Mouse (Mus musculus): Measurements from ENCODE around the gene Ubr7.

The Ubr7 gene

DNA sequence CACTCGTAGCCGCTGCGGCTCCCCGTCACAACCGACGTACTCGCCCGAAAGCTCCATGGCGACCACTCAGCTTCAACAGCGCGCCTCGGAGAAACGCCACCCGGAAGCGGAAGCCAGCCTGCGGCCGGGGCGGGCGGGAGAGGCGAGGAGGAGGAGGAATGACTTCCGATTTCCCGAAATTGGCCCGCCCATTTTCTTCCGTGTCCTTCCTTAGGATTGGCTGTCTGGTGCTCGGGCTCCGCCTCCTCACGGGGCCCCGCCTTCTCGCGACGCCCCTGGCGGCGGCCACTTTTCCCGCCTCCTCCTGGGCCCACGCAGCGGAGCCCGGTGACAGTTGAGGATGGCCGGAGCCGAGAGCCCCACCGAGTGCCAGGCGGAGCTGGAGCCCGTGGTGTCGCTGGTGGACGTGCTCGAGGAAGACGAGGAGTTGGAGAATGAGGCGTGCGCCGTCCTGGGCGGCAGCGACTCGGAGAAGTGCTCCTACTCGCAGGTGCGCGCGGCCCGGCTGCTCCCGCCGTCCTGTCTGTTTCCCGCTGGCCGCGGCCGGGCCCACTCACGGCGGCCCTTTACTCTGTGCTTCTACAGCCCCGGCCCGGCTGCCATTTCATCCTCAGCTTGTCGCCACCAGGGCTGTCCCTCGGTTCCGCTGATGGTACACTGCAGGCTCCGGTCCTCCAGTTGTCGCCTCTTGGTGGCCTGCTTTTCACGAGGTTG lies at the start of gene Ubr7, which contains the start of the genes Gm28051 and Gon7:
Gene Ubr7 (plus strand): TSS at position 279 of the 714 bp plus-strand sequence.
Gene Gm28051 (minus strand): TSS at position 77 of the 714 bp plus-strand sequence.
Gene Gon7 (minus strand): TSS at position 115 of the 714 bp plus-strand sequence.
- DNase-seq: peak; percentile 97

DNA sequence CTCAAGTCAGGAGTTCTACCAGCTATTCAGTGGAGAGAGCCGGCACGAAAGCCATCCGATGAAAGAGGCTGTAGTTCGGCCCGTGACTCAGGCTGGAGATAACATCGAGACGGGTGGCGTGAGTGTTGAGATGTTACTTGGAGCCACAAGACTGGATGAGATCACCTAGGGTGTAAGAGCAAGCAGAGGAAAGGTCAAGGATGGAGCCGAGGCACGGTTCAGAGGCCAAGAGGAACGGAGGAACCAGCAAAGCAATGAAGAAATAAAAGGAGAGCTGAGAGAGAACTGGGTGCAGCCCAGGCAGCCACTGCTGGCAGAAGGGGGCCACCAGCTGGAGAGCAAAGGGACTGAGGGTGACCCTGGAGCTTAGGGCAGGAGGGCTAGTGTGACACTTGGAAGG lies 49.5 kb upstream of the Ubr7 start:
- DNase-seq: no peak

DNA sequence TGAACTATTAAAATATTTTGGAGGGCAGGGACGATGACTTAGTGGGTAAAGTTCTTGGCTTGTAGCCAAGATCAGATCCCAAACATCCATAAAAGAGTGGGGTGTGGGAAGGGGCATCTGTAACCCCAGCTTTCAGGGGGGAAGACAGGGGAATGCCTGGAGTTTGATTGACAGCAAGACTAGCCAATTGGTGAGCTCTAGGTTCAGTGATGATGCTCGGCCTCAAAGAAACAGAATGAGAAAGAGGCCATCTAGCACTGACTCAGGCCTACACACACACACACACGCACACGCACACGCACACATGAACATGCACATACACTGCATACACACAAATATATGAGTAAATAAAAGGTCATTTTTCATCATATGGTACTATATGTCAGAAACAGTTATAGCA lies 47.9 kb upstream of the Ubr7 start:
- no peak for DNase-seq

DNA sequence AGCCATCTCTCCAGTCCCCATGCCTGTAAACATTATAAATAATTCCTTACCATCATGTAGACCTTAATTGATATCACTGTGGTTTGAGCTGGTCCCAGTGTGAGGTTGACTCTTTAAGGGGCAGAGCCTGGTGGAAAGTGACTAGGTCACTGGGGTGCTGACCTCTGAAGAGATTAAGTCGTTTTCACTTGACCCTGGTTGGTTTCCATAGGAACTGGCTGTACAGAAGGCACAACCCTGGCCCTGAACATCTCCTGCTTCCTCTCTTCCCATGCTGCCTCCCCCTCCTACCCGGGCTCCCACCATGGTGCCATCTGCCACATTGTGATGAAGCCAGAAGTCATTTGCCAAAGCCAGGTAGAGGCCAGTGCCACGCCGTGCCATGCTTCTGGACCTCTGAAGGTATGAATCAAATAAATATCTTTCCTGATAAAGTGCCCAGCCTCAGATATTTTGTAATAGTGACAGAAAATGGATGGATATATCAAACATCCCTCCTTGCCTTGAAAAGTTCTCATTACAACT lies 46.9 kb upstream of the Ubr7 start:
- DNase-seq: no peak

DNA sequence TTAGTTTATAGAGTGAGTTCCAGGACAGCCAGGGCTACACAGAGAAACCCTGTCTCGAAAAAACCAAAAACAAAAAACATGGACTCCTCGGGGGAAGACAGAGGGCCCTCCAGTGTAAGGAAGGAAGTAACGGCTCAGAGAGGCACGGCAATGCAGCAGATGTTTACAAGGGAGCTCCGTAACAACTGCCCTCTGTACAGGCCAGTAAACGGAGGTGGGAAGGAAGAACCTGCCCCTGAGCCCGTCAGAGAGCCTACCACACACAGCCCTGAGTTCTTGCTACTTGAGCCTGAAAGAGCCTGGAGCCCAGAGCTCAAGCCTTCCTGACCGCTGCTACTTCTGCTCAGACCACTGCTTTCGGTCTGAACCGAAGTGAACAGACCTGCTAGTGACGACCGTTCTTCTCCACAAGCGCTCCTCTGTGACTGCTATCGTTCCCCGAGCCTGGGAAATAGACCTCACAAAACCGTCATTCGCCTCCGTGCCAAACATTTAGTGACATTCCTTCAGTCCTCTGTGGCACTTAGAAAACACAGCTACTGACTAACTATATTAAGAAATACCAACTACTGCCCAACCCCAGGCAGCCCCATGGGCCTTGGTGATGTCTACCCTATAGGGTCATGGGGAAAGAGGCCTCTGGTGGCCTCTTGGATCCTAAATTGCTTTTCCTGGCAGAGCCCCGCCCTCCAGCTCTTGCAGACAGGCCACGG lies 44.5 kb upstream of the Ubr7 start:
- DNase-seq: no peak

DNA sequence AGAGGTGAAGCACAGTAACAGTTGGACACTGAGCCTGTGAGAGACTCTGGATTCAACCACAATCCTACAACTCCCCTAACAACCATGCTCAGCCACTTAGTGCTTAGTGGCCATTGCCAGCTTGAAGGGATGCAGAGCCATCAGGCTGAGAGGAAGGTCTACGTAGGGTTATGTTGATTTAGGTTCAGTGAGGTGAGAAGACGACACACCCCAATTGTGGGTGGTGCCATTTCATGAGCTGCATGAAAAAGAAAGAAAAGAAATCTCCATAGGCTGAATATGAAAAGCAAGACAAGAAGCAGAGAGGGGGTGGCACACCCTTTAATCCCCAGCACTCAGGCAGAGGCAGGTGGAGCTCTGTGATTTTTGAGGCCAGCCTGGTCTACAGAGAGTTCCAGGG lies 43.7 kb upstream of the Ubr7 start:
- no peak for DNase-seq

DNA sequence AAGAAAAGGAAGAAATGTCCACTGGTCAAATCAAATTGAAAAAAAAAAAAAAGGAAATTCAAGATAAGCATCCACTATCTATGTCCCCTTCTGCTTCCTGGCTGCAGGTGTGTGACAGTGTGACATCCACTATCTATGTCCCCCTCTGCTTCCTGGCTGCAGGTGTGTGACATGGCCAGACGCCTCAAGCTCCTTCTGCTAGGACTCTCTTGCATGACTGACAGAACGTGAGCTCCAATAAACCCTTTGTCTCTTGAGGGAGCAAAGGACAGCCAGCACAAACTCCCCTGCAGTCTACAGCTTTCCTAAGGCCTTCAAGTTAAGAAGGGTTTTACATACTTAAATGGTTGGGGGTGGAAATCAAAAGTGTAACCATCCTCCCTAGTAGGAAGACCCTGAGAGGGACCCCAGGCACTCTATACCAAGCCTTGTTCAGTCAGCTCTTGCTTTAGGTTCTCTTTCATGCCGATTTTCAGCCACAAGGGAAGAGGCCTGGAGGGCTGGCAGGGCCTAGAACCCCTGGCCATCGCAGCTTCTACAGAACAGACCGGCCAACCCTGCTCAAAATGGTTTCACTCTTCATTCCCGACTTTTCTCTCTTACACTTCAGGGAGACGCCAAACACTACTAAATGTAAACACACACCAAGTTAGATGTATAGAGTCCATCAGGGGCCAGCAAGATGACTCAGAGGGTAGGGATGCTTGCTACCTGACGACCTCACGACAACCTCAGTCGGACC lies 42.9 kb upstream of the Ubr7 start:
- no peak for DNase-seq

DNA sequence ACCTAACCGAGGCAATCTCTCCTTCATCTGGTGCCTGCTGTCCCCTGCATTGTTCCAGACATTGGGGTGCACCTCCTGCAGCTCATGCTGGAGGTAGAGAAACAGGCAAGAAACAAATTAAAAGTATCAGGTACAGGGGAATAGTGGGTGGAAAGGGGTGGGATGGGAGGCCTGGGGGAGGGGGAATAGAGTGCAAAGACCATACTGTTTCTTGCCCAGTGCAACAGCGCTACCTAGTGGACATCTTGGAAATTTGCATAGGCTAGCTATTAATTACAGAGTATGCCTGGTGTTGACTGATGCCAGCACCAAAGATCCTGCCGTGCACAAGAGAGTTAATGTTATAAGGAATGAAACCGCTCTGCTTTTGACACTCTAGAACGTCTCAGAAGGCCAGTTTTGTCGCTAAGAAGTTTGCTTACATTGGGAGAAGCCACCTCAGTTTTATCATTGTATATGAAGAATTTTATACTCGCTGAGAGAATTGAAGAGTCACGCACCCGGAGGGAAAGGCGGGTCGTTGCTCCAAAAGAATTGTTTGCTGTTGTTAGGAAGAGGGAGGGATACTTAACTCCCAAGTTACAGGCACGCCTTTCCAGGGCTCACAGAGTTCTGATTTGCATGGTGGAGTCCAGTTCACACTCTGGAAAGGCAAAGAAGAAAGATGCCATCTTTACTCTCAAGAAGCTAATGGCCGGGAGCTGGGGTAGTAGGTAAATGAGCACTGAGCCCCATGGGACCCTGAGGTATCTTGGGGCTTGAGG lies 38.0 kb upstream of the Ubr7 start:
- no peak for DNase-seq

DNA sequence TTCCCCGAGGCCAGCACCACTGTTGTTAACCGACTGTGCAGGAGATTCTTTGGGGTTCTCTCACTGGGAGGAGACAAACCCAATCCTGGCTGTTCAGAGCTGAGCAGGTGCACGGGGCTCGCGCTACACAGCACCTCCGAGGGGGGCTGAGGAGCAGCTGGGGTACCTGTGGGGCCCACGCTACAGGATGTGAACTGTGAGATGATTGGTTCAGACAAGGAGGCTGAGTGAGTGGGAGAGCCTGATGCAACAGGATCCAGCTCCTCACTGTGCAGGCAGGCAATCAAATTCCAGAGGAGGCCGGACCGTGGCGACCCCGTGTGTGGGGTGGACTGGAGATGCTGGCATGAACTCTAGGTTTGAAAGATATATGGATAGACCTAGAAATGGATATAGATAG lies 35.3 kb upstream of the Ubr7 start:
- DNase-seq: no peak

DNA sequence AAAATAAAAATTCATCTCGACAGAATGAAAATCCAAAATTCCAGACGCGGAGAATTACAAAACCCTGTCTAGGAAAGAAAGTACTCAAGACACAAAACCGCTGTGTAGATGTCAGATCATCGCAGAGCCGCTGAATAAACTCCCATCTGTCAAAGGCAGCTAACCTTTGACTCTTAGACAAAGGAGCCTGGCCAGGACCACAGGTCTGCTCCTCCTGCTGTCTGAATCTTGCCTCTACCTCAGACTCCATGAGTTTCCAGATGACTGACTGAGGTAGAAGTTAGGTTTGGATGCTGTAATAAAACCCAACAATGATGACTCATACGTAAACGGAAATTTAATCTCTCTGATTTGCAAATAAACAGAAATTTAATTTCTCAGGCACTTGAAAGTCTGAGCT lies 34.8 kb upstream of the Ubr7 start:
- DNase-seq: no peak

DNA sequence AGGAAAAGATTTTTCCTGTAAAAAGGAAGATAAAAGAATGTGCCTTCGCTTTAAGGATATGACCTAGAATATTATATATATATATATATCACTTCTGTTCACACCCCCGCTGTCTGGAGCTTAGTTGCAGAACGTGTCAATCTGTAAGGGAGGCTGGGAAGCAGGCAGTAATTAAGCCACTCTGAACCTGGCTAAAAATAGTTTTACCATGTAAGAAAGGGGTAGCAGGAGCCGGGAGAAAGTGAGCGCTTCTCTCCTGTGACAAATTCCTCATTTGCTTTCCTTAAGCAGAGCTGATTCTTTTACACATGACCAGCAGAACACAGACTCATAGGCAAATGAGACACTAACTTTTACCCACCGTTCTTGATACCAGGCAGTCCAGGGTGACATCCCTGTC lies 33.9 kb upstream of the Ubr7 start:
- no peak for DNase-seq

DNA sequence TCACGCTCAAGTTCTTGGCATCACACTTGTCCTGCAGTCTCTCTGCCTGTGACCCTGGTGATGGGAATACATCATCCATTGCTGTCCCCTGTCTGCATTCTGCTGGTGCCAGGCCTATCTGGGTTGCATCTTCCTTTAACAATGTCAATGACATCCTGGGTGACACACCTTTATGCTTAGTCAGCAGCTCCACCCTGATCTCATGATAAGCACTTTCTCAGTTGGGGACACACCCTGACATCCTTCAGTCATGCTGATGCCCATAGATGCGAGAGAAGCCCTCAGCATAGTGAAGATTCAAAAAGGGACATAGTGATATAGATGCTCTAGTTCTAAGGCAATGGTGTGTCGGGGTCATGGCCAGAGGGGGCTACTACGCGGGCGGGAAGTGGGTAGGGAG lies 32.6 kb upstream of the Ubr7 start:
- DNase-seq: no peak

DNA sequence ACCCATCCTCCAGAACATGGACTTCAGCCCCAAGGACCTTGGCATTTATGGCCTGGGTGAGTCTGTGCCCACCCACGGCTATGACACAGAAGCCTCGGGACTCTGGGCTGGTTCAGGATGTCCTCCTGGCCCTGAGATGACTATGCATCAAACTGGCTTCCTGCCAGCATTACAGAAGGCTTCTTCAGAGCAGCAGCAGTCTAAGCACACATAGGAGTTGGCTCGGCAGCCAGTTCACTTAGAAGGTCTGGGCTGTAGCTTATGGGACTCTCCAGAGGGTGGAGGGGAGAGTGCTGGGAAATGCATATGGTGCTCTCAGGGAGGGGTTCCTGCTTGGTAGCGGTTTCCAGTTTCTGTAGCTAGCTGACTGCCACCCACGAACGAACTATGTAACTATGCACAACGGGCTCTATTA lies 32.0 kb upstream of the Ubr7 start:
- peak; percentile 65 for DNase-seq

DNA sequence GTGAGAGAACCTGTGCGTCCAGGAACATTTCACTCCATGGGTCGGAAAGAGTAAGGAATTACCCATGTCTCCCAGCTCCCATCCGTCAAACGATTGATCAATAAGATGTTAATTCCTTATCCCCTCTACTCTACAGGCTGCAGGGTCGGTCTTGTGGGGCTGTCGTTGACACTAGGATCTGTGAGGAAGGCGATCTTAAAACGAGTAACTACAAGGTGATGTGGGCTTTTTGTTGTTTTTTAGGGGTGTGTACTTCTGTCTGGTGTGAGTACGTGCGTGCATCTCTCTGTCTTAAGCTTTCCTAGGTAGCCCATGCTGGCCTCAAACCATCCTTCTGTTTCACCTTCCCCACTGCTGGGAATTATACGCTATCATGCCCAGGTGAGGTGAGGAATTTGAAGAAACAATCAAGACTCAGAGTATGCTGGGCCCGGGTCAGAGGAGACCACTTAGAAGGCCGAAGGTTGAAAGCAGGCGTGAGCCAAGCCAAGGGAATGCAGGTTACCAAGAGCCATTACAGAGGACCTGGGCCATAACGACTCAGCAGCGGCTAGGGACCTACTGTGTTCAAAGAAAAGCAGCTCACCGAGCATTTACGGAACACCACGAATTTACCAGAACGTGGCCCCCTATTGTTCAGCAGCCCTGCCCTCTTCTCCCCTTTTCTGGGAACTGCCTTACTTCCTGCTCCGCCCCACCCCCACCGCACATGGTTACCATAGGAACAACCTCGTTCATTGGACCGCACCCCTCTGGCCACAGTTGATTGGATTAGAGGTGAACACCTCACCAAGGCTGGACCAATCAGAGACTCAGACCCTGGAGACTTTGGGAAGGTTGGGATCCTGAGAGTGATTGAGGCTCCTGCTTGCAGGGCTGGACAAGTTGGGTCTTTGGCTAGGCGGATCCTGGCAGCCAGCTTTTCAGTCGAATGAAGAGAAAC lies 27.6 kb upstream of the Ubr7 start:
- DNase-seq: peak; percentile 86

DNA sequence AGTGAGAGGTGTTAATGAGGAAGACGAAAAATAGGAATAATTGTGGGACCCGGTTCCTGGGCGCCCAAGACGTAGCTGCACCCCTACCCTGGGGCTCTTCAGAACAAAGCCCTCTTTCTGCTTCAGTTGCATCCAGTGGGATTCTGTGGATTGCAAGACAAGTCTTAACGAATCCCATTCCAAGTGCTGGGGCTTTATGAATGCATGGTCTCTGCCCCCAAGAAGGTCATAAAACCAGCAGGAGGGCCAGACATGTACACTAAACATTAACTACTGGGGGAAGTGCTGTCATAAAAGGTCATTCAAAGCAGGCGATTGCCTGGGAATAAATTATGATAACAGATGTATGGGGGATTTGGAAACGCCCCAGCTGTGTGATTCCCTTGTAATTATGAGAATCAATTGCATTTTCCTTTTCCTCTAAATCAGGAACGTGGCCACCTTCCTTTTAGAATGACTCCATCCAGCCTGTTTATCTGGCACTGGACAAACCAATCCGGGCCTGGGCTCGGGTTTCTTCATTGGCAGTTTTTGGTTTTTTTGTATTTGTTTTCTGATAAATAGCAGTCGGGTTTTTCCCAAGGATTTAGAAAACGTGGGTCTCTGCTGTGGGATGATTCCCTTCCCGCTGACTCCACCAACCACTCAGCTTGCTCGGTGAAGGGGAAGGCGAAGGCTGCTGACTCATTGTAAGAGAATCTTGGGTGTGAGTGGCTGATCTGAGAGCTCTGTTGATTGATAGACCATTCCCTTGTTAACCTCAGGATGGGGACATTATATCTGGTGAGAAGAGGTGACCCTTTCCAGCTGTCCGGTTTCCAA lies 26.8 kb upstream of the Ubr7 start:
- DNase-seq: no peak

DNA sequence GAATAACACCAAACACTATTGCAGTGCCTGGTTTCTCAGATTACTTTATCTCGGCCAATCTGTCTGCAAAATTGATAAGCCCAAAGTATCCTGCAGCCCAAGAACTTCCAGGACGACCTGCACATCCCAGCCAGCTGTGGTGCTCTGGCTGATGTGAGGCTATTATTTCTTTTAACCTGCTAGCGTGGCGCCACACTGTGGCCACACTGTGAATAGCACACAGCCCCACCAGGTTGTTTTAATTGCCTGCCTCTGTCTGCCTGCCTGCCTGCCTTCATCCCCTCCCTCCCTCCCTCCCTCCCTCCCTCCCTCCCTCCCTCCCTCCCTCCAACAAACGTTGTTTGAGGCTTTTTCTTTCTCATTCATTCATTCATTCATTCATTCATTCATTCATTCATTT lies 24.4 kb upstream of the Ubr7 start:
- no peak for DNase-seq

DNA sequence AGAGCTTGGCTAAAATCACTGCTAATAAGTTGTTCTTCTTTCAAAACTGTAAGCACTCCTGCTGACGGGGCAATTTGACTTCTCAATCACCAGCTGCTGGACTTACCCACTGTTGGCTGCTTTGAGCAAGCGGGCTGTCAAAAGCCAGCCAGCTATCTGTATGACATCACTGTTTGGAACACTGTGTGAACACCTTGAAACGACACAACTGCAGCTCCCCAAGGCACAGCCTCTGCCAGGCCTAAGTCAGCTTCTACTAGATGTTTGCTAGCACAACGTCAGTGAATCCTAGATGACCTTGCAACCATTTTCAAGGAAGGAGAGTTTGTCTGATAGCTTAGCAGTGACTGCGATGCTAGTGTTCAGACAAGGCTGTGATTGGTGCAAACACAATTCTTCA lies 18.7 kb upstream of the Ubr7 start:
- DNase-seq: no peak

DNA sequence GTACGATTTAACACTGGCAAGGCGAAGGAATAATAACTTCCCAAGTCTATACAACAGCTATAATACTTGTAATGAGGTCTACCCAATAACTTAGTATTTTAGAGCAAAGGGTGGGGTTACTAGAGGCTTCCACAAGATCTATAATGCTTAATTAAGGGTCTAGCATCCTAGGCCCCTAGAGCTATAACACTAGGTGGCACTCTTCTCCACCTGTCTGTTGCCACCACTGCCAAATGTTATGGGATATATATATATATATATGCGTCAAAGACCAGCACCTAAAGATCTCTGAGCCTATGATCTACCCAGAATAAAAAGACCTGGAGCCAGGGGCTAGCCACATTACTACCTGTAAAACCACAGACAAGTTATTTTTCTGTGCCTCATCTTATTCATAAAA lies 17.5 kb upstream of the Ubr7 start:
- DNase-seq: no peak

DNA sequence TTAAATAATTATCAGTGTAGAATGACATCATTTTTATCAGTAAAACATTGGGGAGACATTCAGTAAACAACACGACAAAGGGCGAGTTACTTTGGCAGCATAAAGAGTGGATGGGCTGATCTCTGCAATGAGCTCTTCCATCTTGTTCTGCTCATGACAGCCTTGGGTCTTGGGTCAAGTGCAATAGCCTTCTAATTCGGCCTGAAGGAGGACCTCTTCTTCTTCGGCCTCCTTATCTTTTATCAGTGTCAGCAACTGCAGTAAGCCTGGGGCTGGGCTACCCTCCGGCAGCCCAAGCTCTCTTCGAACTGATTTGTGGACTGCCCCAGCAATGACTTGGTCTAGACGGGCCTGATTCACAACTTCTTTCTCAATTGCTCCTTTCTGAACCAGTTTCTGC lies 15.7 kb upstream of the Ubr7 start:
- DNase-seq: no peak

DNA sequence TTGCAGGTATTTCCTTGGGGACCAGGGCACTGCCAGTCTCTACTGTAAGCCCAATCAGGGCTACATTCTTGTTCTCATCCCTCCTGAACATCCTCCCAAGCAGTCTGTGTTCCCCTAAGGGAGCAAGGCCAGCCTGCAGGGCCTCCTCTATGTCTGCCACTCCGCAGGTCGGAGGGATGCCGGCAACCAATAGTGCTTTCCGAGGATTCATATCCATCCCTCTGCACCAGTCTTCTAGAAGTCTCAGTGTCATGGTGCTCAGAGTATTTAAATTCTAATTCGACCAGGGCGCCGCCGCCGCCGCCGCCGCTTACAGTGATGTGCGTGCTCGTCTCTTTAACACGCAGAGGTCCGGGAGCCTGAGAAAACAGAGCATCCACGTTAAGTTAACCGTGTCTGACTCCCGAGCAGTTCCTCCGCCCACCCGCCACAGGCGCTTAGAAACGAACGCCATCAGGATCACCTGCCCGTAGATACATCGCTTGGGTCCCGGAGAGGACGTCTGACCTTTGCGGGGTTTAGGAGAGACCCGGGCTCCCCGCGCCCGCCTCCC lies 14.7 kb upstream of the Ubr7 start:
- DNase-seq: no peak

All from layer of hippocampus, adult 9-11 months (tissue).